Mouse (Mus musculus) ES-E14 (cell line): ENCODE results near the gene Snapc1. TPM values are rescaled to one million over a fixed set of nuclear protein-coding genes. Genes with fewer than 3 reads are reported as not detected.

Experiments
- DNase-seq: peaks from one replicate; pipeline ENCODE4 v3.0.0-alpha.2; 2013; ENCODE audit warnings: low read depth, low spot score
- H3K27ac ChIP-seq: 2 replicates; pipeline ENCODE4 v1.5.1; 2012; ENCODE audit warnings: low read depth, mild to moderate bottlenecking, low read length, moderate library complexity, mixed read lengths; ENCODE audit not compliant: poor library complexity, insufficient read depth, severe bottlenecking
- H3K36me3 ChIP-seq: 2 replicates; pipeline ENCODE4 v1.6.1; 2012; ENCODE audit warnings: mild to moderate bottlenecking, low read length, moderate library complexity, mixed read lengths; ENCODE audit not compliant: control insufficient read depth, poor library complexity, insufficient read depth, severe bottlenecking
- H3K4me1 ChIP-seq, 2 experiments: fragments of 150-350 bp in 1 of 2; sonication (generic) in 1 of 2; 2 replicates each; pipeline ENCODE4 v1.6.1; 2012; ENCODE audit warnings: low read length in 2 of 2, mild to moderate bottlenecking in 1 of 2, mixed read lengths in 1 of 2; ENCODE audit not compliant: control insufficient read depth in 2 of 2, insufficient read depth in 2 of 2, poor library complexity in 1 of 2
- H3K4me3 ChIP-seq, 2 experiments: fragments of 150-350 bp in 1 of 2; sonication (generic) in 1 of 2; 2 replicates each; pipeline ENCODE4 v1.5.1; 2012; ENCODE audit warnings: low read length in 2 of 2, low read depth in 1 of 2, mild to moderate bottlenecking in 1 of 2, mixed read lengths in 1 of 2; ENCODE audit not compliant: insufficient read depth in 1 of 2, poor library complexity in 1 of 2, severe bottlenecking in 1 of 2
- H3K9ac ChIP-seq: 2 replicates; pipeline ENCODE4 v1.6.1; 2012; ENCODE audit warnings: low read depth, mild to moderate bottlenecking, low read length, mixed read lengths; ENCODE audit not compliant: poor library complexity, insufficient read depth, severe bottlenecking
- H3K9me3 ChIP-seq: fragments of 150-350 bp; sonication (generic); 2 replicates; pipeline ENCODE4 v1.6.1; 2012; ENCODE audit warnings: low read depth, mild to moderate bottlenecking, low read length; ENCODE audit not compliant: control insufficient read depth, insufficient read depth
- CHD2 ChIP-seq: IDR thresholded peaks from 2 replicates; pipeline ENCODE4 v1.6.1; 2014; ENCODE audit warnings: mild to moderate bottlenecking, low read depth, low read length, inconsistent platforms
- HCFC1 ChIP-seq: IDR thresholded peaks from 2 replicates; pipeline ENCODE4 v1.6.1; 2012; ENCODE audit warnings: low read length, inconsistent platforms, borderline replicate concordance; ENCODE audit not compliant: insufficient read depth
- MAFK ChIP-seq: IDR thresholded peaks from 2 replicates; pipeline ENCODE4 v1.6.1; 2014; ENCODE audit warnings: mild to moderate bottlenecking, low read depth, low read length, inconsistent platforms; ENCODE audit not compliant: insufficient read depth
- ZC3H11A ChIP-seq: IDR thresholded peaks from 2 replicates; pipeline ENCODE4 v1.6.1; 2012; ENCODE audit warnings: low read depth, mild to moderate bottlenecking, inconsistent platforms, low read length, borderline replicate concordance
- ZNF384 ChIP-seq: IDR thresholded peaks from 2 replicates; pipeline ENCODE4 v1.6.1; 2012; ENCODE audit warnings: low read depth, low read length, inconsistent platforms
- in situ Hi-C, 2 experiments: fragments of 600-800 bp; cut with MboI; formaldehyde crosslinking; loops; one replicate each; pipeline ENCODE4 v1.15.1; 2025; ENCODE audit warnings: low sequenced_read_pairs in 2 of 2, inconsistent platforms in 1 of 2; ENCODE audit not compliant: unreplicated experiment in 2 of 2
- total RNA-seq: library from RNA; depleted of rRNA; stranded (reverse); fragments of 300-350 nt; gene quantifications from 2 replicates; pipeline ENCODE4 v1.2.3, GENCODE M21; 2012

Snapc1 gene
- total RNA-seq, 1 experiment = 12.3 TPM

- peaks cover 16% of the 10 kb centered on the region for H3K36me3 ChIP-seq
- no peak for DNase-seq
- H3K27ac ChIP-seq = no peak overlapping the region
- H3K4me3 ChIP-seq = no peak overlapping the region
- H3K9me3 ChIP-seq = no peaks in the 10 kb centered on the region
- H3K4me1 ChIP-seq = no peaks in the 10 kb centered on the region
- no peak overlapping the region for H3K9ac ChIP-seq
- no peak for TF ChIP-seq MAFK
- no peak for TF ChIP-seq ZNF384
- TF ChIP-seq HCFC1 = no peak
- TF ChIP-seq ZC3H11A = no peak
- no peak for TF ChIP-seq CHD2
- in situ Hi-C loops = no loop called here
Observed at GRCm38 (mm10) chr12:73986299-73986698, 22.0 kb downstream of the Snapc1 start.

GRCm38 (mm10) chr12:73988393-73989008 lies 24.2 kb downstream of the Snapc1 start:
- H3K27ac ChIP-seq = no peak overlapping the region
- in situ Hi-C loops = no loop called here
- DNase-seq = no peak
- no peaks in the 10 kb centered on the region for H3K9me3 ChIP-seq
- no peak overlapping the region for H3K4me3 ChIP-seq
- H3K9ac ChIP-seq = no peak overlapping the region
- no peaks in the 10 kb centered on the region for H3K4me1 ChIP-seq
- TF ChIP-seq ZNF384 = no peak
- no peak for TF ChIP-seq ZC3H11A
- no peak for TF ChIP-seq MAFK
- TF ChIP-seq CHD2 = no peak
- no peak for TF ChIP-seq HCFC1
- peaks cover 9% of the 10 kb centered on the region for H3K36me3 ChIP-seq

- H3K9me3 ChIP-seq = no peaks in the 10 kb centered on the region
- H3K27ac ChIP-seq = no peak overlapping the region
- peaks cover 9% of the 10 kb centered on the region for H3K36me3 ChIP-seq
- no peaks in the 10 kb centered on the region for H3K4me1 ChIP-seq
- DNase-seq = no peak
- no peak overlapping the region for H3K4me3 ChIP-seq
- TF ChIP-seq ZNF384 = no peak
- no peak for TF ChIP-seq MAFK
- no peak for TF ChIP-seq HCFC1
- TF ChIP-seq CHD2 = no peak
- no peak for TF ChIP-seq ZC3H11A
- no peak overlapping the region for H3K9ac ChIP-seq
- in situ Hi-C loops = no loop called here
Observed at GRCm38 (mm10) chr12:73989594-73989993, 25.3 kb downstream of the Snapc1 start.

- H3K4me3 ChIP-seq = peak overlapping the region in 1 of 2 experiments; percentile 47; a peak in 1 of 4 replicates
- TF ChIP-seq CHD2 = no peak
- TF ChIP-seq HCFC1 = no peak
- TF ChIP-seq MAFK = no peak
- no peak for TF ChIP-seq ZC3H11A
- TF ChIP-seq ZNF384 = no peak
- no peak for DNase-seq
- in situ Hi-C loops = no loop called here
- H3K36me3 ChIP-seq = no peaks in the 10 kb centered on the region
- H3K9me3 ChIP-seq = no peaks in the 10 kb centered on the region
- no peak overlapping the region for H3K27ac ChIP-seq
- no peak overlapping the region for H3K9ac ChIP-seq
- H3K4me1 ChIP-seq = no peaks in the 10 kb centered on the region
Observed at GRCm38 (mm10) chr12:73996906-73997296, 32.6 kb downstream of the Snapc1 start.
